Mouse (Mus musculus) kidney, embryonic 16.5 days (tissue): ENCODE data around the gene Zfp866. TPM values are rescaled to one million over a fixed set of nuclear protein-coding genes. Genes with fewer than 3 reads are reported as not detected.
A peak's percentile ranks its signal among the peaks of the same experiment; 100 is the strongest.

Experiments
- ATAC-seq: fragments of 200-750 bp; cut with Nextera tagmentation; 2 replicates; pipeline ENCODE4 v1.8.0; 2017; ENCODE audit warnings: moderate TSS enrichment; ENCODE audit not compliant: low FRiP score, low TSS enrichment
- H3K27ac ChIP-seq: fragments of 300-500 bp; sonication (generic); 2 replicates; pipeline ENCODE4 v1.5.1; 2014; ENCODE audit warnings: low read length
- H3K27me3 ChIP-seq: fragments of 300-500 bp; sonication (generic); 2 replicates; pipeline ENCODE4 v1.6.1; 2014; ENCODE audit warnings: low read length, control low read depth, mixed read lengths; ENCODE audit not compliant: insufficient read depth
- H3K36me3 ChIP-seq: fragments of 300-500 bp; sonication (generic); 2 replicates; pipeline ENCODE4 v1.6.1; 2014; ENCODE audit warnings: low read length, control low read depth, mixed read lengths; ENCODE audit not compliant: insufficient read depth
- H3K4me1 ChIP-seq: fragments of 300-500 bp; sonication (generic); 2 replicates; pipeline ENCODE4 v1.6.1; 2014; ENCODE audit warnings: low read length, control low read depth, mixed read lengths; ENCODE audit not compliant: insufficient read depth
- H3K4me2 ChIP-seq: fragments of 300-500 bp; sonication (generic); replicated peaks from 2 replicates; pipeline ENCODE4 v1.6.1; 2014; ENCODE audit warnings: low read depth, low read length
- H3K4me3 ChIP-seq: fragments of 300-500 bp; sonication (generic); 2 replicates; pipeline ENCODE4 v1.5.1; 2014; ENCODE audit warnings: mild to moderate bottlenecking, low read length
- H3K9ac ChIP-seq: fragments of 300-500 bp; sonication (generic); replicated peaks from 2 replicates; pipeline ENCODE4 v1.6.1; 2014; ENCODE audit warnings: low read length
- H3K9me3 ChIP-seq: fragments of 300-500 bp; sonication (generic); 2 replicates; pipeline ENCODE4 v1.6.1; 2016; ENCODE audit warnings: low read length, control low read depth
- WGBS: fragments of 180-500 bp; shearing (Covaris S2); extraction: QIAGEN DNeasy Blood & Tissue Kit; methylation state at CpG from one replicate; pipeline ENCODE4 v1.1.7; 2014; 5-methylcytosine and 5-hydroxymethylcytosine counted together
- polyA plus RNA-seq: library from polyadenylated mRNA; unstranded; fragments of >200 nt; fragmentation: Nextera tagmentation; extraction: Ambion mirVana; gene quantifications from 2 replicates; pipeline ENCODE4 v1.2.1, GENCODE M21; 2015

Gene Zfp866
- polyA plus RNA-seq, 1 experiment from 2014 or later: 30.1 TPM

DNA sequence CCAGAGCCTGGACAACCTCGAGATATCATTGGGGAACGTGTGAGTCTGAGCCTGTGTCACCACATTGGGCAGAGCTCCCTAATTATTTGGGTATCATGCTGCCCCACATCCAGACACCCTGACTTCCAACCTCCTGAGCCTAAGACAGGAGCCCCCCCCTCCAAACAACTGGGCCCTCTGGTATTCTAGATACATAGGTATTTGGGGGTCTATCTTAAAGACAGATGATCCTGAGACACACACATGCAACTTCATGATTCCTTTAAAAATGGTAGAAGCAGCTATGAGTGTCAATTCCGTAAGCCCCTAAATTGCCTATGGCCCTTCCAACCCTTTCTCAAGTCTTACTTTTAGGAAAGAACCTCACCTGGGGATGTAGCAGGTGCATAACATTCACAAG, 18.8 kb upstream of the Zfp866 start:
- Histone ChIP-seq H3K4me2 (no peak overlapping the region; the same call in 1 of the 2 replicates), H3K9me3 (no peaks in the 10 kb centered on the region), H3K4me3 (no peak overlapping the region), H3K4me1 (peaks cover 5% of the 10 kb centered on the region), H3K27ac (no peak overlapping the region), H3K27me3 (no peaks in the 10 kb centered on the region), H3K36me3 (peaks cover 48% of the 10 kb centered on the region), H3K9ac (no peak overlapping the region)
- ATAC-seq: no peak
- WGBS: 64% methylated on average over 3 of the region's 3 CpGs

DNA sequence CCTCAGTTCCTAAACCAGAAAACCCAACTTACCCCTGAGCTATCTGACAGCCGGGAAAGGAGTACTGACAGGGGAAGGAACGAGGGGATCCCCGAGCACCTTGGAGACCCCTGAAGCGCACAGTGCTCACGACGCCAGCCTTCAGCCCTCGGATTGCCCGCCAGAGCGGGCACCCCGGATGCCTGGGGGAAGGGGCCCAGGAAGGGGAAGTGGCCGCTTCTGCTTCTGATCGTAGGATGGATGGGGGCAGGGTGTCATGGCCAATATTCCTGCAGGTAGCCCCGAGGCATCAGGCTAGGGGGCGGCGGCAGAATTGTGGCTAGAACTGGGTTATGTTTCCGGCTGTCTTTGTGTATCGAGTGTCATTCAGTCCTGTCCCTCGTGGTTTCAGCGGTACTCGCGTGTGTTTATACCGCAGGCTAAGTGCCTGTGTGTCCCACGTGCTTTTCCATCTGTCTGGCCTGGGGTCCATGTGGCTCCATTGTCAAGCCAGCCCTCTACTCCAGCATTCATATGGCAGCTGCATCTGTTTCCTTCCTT, 18.0 kb upstream of the Zfp866 start:
- no peaks in the 10 kb centered on the region for H3K27me3 ChIP-seq
- WGBS: 2% methylated on average over 23 of the region's 23 CpGs
- peaks cover 45% of the 10 kb centered on the region for H3K36me3 ChIP-seq
- peaks cover 5% of the 10 kb centered on the region for H3K4me1 ChIP-seq
- H3K27ac ChIP-seq: no peak overlapping the region
- H3K9ac ChIP-seq: peak overlapping the region; percentile 74
- peak overlapping the region; percentile 67 for H3K4me3 ChIP-seq
- peak overlapping the region; percentile 97 for H3K4me2 ChIP-seq
- peak; percentile 33 for ATAC-seq
- no peaks in the 10 kb centered on the region for H3K9me3 ChIP-seq

- H3K4me3 ChIP-seq: peak within 1 kb of the TSS; percentile 67
- H3K36me3 ChIP-seq: peaks cover 47% of the 10 kb centered on the region
- peak; percentile 77 for ATAC-seq
- WGBS: 5% methylated on average over 25 of the region's 28 CpGs
- H3K9ac ChIP-seq: peak within 1 kb of the TSS; percentile 74
- H3K4me1 ChIP-seq: peaks cover 5% of the 10 kb centered on the region
- H3K9me3 ChIP-seq: no peaks in the 10 kb centered on the region
- H3K27me3 ChIP-seq: no peaks in the 10 kb centered on the region
- H3K27ac ChIP-seq: peak within 1 kb of the TSS; percentile 15; the same call in 1 of the 2 replicates
- H3K4me2 ChIP-seq: peak within 1 kb of the TSS; percentile 97
These were observed 17.3 kb upstream of the Zfp866 start, which contains the start of gene Gmip for GRCm38 (mm10) chr8:69808094-69808863. TSS of gene Gmip (plus strand) at chr8:69808679.

- no peak overlapping the region for H3K4me2 ChIP-seq
- H3K27ac ChIP-seq: no peak overlapping the region
- peaks cover 55% of the 10 kb centered on the region for H3K36me3 ChIP-seq
- WGBS: 92% methylated on average over 5 of the region's 5 CpGs
- H3K4me1 ChIP-seq: peaks cover 5% of the 10 kb centered on the region
- ATAC-seq: no peak
- H3K4me3 ChIP-seq: no peak overlapping the region
- no peaks in the 10 kb centered on the region for H3K9me3 ChIP-seq
- H3K27me3 ChIP-seq: no peaks in the 10 kb centered on the region
- H3K9ac ChIP-seq: no peak overlapping the region
These were observed 16.3 kb upstream of the Zfp866 start for GRCm38 (mm10) chr8:69807236-69807635.

- 90% methylated on average over 9 of the region's 9 CpGs for WGBS
- Histone ChIP-seq H3K4me3 (no peak overlapping the region), H3K27me3 (no peaks in the 10 kb centered on the region), H3K36me3 (peaks cover 68% of the 10 kb centered on the region), H3K9me3 (no peaks in the 10 kb centered on the region), H3K9ac (no peak overlapping the region), H3K4me1 (peaks cover 5% of the 10 kb centered on the region), H3K27ac (no peak overlapping the region), H3K4me2 (no peak overlapping the region)
- no peak for ATAC-seq
These were observed 14.5 kb upstream of the Zfp866 start for GRCm38 (mm10) chr8:69805491-69805890.

- WGBS: 95% methylated on average over 10 of the region's 10 CpGs
- Histone ChIP-seq H3K4me1 (peaks cover 5% of the 10 kb centered on the region), H3K9ac (no peak overlapping the region)
These were observed 14.1 kb upstream of the Zfp866 start for GRCm38 (mm10) chr8:69805086-69805485.

GRCm38 (mm10) chr8:69804537-69804936, 13.6 kb upstream of the Zfp866 start:
- H3K4me1 ChIP-seq: peaks cover 5% of the 10 kb centered on the region
- WGBS: 88% methylated on average over 6 of the region's 6 CpGs
- H3K36me3 ChIP-seq: peaks cover 77% of the 10 kb centered on the region
- H3K27ac ChIP-seq: no peak overlapping the region
- H3K9ac ChIP-seq: no peak overlapping the region
- no peak overlapping the region for H3K4me2 ChIP-seq
- no peak overlapping the region for H3K4me3 ChIP-seq
- H3K9me3 ChIP-seq: no peaks in the 10 kb centered on the region
- no peak for ATAC-seq
- no peaks in the 10 kb centered on the region for H3K27me3 ChIP-seq

More at GRCm38 (mm10) chr8:69805086-69805485, 14.1 kb upstream of the Zfp866 start:
- no peak overlapping the region for H3K4me3 ChIP-seq
- H3K9me3 ChIP-seq: no peaks in the 10 kb centered on the region
- H3K27ac ChIP-seq: no peak overlapping the region
- H3K27me3 ChIP-seq: no peaks in the 10 kb centered on the region
- peaks cover 72% of the 10 kb centered on the region for H3K36me3 ChIP-seq
- H3K4me2 ChIP-seq: no peak overlapping the region
- no peak for ATAC-seq

DNA sequence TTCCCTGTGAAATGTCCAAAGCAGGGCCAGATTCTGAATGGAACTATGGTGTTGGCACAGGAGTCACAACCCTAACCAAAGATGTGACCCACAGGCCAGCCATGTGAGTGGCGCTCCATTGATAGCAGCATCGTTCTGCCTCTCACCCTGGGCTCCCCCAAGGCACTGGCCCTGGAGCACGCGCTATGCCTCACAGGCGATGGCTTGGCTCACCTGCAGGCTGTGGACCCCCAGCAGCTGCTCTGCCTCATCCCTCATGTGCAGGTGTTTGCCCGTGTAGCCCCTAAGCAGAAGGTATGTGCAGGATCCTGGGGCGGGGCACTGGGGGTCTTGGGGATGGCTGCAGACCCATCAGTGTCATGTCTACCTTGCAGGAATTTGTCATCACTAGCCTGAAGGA, 12.4 kb upstream of the Zfp866 start:
- ATAC-seq: no peak
- WGBS: 91% methylated on average over 7 of the region's 7 CpGs
- Histone ChIP-seq H3K27ac (no peak overlapping the region), H3K4me2 (no peak overlapping the region), H3K27me3 (no peaks in the 10 kb centered on the region), H3K4me1 (no peaks in the 10 kb centered on the region), H3K9me3 (no peaks in the 10 kb centered on the region), H3K36me3 (peaks cover 89% of the 10 kb centered on the region), H3K9ac (no peak overlapping the region), H3K4me3 (no peak overlapping the region)

DNA sequence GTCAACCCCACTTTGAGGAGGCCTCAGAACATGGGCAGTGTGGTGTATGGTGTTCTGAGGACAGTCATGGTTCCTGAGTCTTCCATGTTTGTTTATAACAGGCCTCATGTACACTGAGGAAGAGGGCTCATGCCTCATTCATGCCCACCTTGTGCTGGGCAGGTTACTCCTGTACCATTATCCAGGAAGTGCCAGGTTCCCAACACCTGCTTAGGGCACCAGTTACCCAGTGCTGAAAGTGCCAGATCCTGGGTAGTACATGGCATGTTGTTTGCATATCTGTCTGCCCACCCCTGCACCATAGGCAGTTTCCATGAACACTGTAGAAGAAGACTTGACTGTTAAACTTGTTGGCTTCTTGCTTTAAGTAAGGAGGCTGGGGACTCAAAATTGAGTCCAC, 11.2 kb upstream of the Zfp866 start:
- no peak for ATAC-seq
- Histone ChIP-seq H3K4me2 (no peak overlapping the region), H3K36me3 (peaks cover 92% of the 10 kb centered on the region), H3K4me3 (no peak overlapping the region), H3K27me3 (no peaks in the 10 kb centered on the region), H3K9ac (no peak overlapping the region), H3K27ac (no peak overlapping the region), H3K9me3 (no peaks in the 10 kb centered on the region), H3K4me1 (no peaks in the 10 kb centered on the region)

- H3K9ac ChIP-seq: no peak overlapping the region
- no peaks in the 10 kb centered on the region for H3K27me3 ChIP-seq
- H3K4me1 ChIP-seq: no peaks in the 10 kb centered on the region
- no peak overlapping the region for H3K4me2 ChIP-seq
- H3K9me3 ChIP-seq: no peaks in the 10 kb centered on the region
- peaks cover 92% of the 10 kb centered on the region for H3K36me3 ChIP-seq
- no peak for ATAC-seq
- H3K27ac ChIP-seq: no peak overlapping the region
- WGBS: 93% methylated on average over 4 of the region's 4 CpGs
- no peak overlapping the region for H3K4me3 ChIP-seq
These were observed 10.8 kb upstream of the Zfp866 start for GRCm38 (mm10) chr8:69801796-69802195.
